Mouse (Mus musculus): ENCODE data around the gene Gm49387. TPM values are rescaled to one million over a fixed set of nuclear protein-coding genes. Genes with fewer than 3 reads are reported as not detected.

Gene Gm49387
- polyA plus RNA-seq, 1 experiment from 2014 or later: 2.8 TPM

DNA sequence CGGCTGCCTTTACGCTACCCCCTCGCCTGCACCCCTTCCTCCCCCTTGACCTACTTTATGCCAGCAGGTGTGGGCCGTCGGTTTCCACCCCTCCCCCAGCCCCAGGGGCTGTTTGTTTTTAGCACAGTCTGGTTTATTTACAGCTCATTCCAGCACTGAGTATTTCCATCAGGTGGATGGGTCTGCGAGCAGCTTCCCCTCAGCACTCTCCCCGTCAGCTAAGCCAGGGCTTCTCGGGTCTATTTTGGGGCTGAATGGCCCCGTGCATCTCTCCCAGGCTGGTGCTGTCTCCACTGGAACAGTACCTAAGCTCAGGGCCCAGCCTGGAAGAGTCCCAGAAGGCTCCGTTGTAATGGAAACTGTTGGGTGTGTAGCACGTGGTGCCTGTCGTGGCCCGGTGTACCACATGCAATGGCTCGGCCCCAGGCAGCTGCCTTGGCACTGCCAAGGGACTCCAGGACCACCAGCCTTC, 84.7 kb downstream of the Gm49387 start:
- H3K27me3 ChIP-seq (ENCODE audit: control insufficient read depth, insufficient read depth, low read length): no peaks in the 10 kb centered on the region
- H3K36me3 ChIP-seq (ENCODE audit: control insufficient read depth, insufficient read depth, low read length): no peaks in the 10 kb centered on the region
- H3K27ac ChIP-seq (ENCODE audit: low read length): no peak overlapping the region
- no peak for ATAC-seq (ENCODE audit: insufficient number of reproducible peaks, insufficient read depth, low FRiP score, low read depth)
- no peak overlapping the region for H3K4me2 ChIP-seq (replicated peaks; ENCODE audit: low read depth, low read length)
- no peak overlapping the region for H3K4me3 ChIP-seq (ENCODE audit: low read depth, low read length)
- H3K4me1 ChIP-seq (ENCODE audit: control insufficient read depth, insufficient read depth, low read length): peaks cover 10% of the 10 kb centered on the region; the same call in 1 of the 2 replicates
- 56% methylated on average over 14 of the region's 14 CpGs for WGBS
- H3K9ac ChIP-seq (replicated peaks; ENCODE audit: low read depth, low read length): no peak overlapping the region
- no peaks in the 10 kb centered on the region for H3K9me3 ChIP-seq (ENCODE audit: control insufficient read depth, low read depth, low read length)

DNA sequence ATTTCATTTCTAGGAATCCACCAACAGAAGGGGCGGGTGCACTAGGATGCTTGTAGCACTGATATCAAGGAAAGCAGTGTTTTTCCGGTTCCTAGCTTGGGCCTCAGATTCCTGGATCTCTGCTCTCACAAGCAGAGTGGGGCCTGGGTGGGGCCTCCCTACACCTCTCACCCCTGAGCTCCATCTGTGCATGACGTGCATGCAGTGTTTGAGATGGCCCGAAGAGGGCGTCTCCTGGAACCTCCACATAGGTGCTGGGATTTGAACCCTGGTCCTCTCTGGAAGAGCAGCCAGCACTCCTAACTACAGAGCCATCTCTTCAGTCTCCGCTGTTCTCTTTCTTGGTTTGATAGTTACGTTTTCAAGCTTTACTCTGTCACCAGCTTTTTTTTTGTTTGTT, 85.7 kb downstream of the Gm49387 start:
- WGBS: 86% methylated on average over 7 of the region's 7 CpGs
- Histone ChIP-seq H3K4me3 (ENCODE audit: low read depth, low read length) (no peak overlapping the region), H3K27ac (ENCODE audit: low read length) (no peak overlapping the region), H3K9ac (replicated peaks; ENCODE audit: low read depth, low read length) (no peak overlapping the region), H3K9me3 (ENCODE audit: control insufficient read depth, low read depth, low read length) (no peaks in the 10 kb centered on the region), H3K27me3 (ENCODE audit: control insufficient read depth, insufficient read depth, low read length) (no peaks in the 10 kb centered on the region), H3K4me1 (ENCODE audit: control insufficient read depth, insufficient read depth, low read length) (no peaks in the 10 kb centered on the region), H3K4me2 (replicated peaks; ENCODE audit: low read depth, low read length) (no peak overlapping the region), H3K36me3 (ENCODE audit: control insufficient read depth, insufficient read depth, low read length) (no peaks in the 10 kb centered on the region)
- no peak for ATAC-seq (ENCODE audit: insufficient number of reproducible peaks, insufficient read depth, low FRiP score, low read depth)

DNA sequence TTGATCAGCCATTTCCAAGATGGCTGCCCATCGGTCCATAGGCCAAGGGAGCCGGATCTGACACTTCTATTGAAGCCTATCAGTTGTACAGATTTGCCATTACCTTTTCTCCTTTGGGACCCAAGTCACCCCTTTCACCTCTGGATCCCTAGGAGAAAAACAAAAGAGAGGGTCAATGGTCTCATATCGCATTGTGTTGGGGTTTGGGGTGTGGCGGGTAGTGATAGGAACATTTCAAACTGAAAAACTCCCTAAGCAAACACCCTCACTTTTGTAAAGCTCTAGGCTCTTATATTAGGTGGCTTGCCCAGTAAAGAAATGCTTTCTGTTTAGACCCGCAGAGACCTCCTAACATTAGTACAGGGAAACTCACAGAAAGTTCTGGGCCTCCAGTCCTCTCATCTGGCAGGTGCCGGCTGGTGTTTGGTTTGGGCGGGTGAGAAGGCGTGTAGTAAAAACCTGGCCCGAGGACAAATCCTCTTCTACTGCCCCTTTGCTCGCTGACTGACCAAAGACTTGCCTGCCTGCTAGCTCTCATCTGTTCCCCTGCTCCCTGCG, 96.7 kb downstream of the Gm49387 start:
- no peak overlapping the region for H3K4me2 ChIP-seq (replicated peaks; ENCODE audit: low read depth, low read length)
- H3K9ac ChIP-seq (replicated peaks; ENCODE audit: low read depth, low read length): no peak overlapping the region
- ATAC-seq (ENCODE audit: insufficient number of reproducible peaks, insufficient read depth, low FRiP score, low read depth): peak; percentile 79
- H3K4me1 ChIP-seq (ENCODE audit: control insufficient read depth, insufficient read depth, low read length): no peaks in the 10 kb centered on the region
- 62% methylated on average over 11 of the region's 11 CpGs for WGBS
- H3K36me3 ChIP-seq (ENCODE audit: control insufficient read depth, insufficient read depth, low read length): no peaks in the 10 kb centered on the region
- H3K27me3 ChIP-seq (ENCODE audit: control insufficient read depth, insufficient read depth, low read length): no peaks in the 10 kb centered on the region
- H3K27ac ChIP-seq (ENCODE audit: low read length): peak overlapping the region; percentile 30; the same call in 1 of the 2 replicates
- no peak overlapping the region for H3K4me3 ChIP-seq (ENCODE audit: low read depth, low read length)
- no peaks in the 10 kb centered on the region for H3K9me3 ChIP-seq (ENCODE audit: control insufficient read depth, low read depth, low read length)

GRCm38 (mm10) chr14:31537298-31537697, 103.4 kb downstream of the Gm49387 start:
- no peak for ATAC-seq (ENCODE audit: insufficient number of reproducible peaks, insufficient read depth, low FRiP score, low read depth)
- no peak overlapping the region for H3K9ac ChIP-seq (replicated peaks; ENCODE audit: low read depth, low read length)
- H3K9me3 ChIP-seq (ENCODE audit: control insufficient read depth, low read depth, low read length): no peaks in the 10 kb centered on the region
- 79% methylated on average over 6 of the region's 6 CpGs for WGBS
- no peak overlapping the region for H3K4me3 ChIP-seq (ENCODE audit: low read depth, low read length)
- no peak overlapping the region for H3K27ac ChIP-seq (ENCODE audit: low read length)
- H3K4me1 ChIP-seq (ENCODE audit: control insufficient read depth, insufficient read depth, low read length): no peaks in the 10 kb centered on the region
- no peaks in the 10 kb centered on the region for H3K36me3 ChIP-seq (ENCODE audit: control insufficient read depth, insufficient read depth, low read length)
- H3K4me2 ChIP-seq (replicated peaks; ENCODE audit: low read depth, low read length): no peak overlapping the region
- H3K27me3 ChIP-seq (ENCODE audit: control insufficient read depth, insufficient read depth, low read length): no peaks in the 10 kb centered on the region

DNA sequence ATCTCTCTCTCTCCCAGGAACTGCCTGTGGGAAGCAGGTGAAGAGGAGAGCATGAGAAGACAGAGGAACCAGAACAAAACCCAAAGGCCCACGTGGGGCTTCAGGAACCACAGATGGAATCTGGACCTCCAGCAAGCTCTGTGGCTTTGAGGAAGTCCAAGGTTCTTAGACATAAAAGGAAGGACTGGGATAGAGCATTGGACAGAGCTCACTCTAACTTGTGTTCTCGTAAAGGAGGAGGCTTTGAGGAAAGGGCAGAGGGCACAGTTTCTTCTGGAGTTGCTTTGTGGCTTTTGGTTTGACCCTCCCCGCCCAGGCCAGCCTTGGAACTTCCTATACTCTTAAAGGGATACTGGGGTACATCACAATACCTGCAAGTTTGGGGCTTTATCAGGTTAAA, 108.0 kb downstream of the Gm49387 start:
- Histone ChIP-seq H3K27me3 (ENCODE audit: control insufficient read depth, insufficient read depth, low read length) (no peaks in the 10 kb centered on the region), H3K4me1 (ENCODE audit: control insufficient read depth, insufficient read depth, low read length) (no peaks in the 10 kb centered on the region), H3K27ac (ENCODE audit: low read length) (no peak overlapping the region), H3K36me3 (ENCODE audit: control insufficient read depth, insufficient read depth, low read length) (no peaks in the 10 kb centered on the region), H3K4me2 (replicated peaks; ENCODE audit: low read depth, low read length) (no peak overlapping the region), H3K4me3 (ENCODE audit: low read depth, low read length) (no peak overlapping the region), H3K9ac (replicated peaks; ENCODE audit: low read depth, low read length) (no peak overlapping the region), H3K9me3 (ENCODE audit: control insufficient read depth, low read depth, low read length) (no peaks in the 10 kb centered on the region)
- no peak for ATAC-seq (ENCODE audit: insufficient number of reproducible peaks, insufficient read depth, low FRiP score, low read depth)
- 67% methylated on average over 3 of the region's 3 CpGs for WGBS

DNA sequence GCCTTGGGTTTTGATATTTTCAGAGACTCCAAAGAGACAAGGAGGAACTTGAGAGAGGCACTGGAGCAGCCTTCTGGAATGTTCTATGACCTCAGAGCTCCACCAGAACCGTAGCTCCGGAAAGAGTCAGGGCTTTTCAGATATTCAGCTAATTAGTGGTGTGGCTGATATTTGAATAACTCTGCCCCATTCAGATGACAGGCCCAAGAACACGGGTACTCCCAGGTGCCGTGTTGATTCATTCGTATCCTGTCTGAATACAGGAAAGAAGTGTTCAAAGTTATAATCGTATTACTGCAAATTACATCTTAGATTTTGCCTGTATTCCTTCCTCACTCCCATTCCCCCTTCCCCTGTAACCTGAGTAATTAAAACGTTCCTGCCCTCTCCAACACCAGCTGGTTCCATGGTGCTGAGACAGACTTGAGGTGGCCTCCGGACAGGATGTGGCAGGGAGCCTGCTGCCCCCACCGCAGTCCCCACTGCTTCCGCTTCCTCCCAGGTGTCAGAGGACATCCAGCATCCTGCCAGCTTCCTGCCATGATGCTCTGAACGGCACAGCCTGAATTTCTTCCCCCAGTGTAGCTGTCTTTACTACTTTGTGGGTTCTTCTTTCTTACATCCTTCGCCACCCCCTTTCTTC, 109.1 kb downstream of the Gm49387 start:
- Histone ChIP-seq H3K4me2 (replicated peaks; ENCODE audit: low read depth, low read length) (no peak overlapping the region), H3K27ac (ENCODE audit: low read length) (no peak overlapping the region; the same call in 1 of the 2 replicates), H3K9me3 (ENCODE audit: control insufficient read depth, low read depth, low read length) (no peaks in the 10 kb centered on the region), H3K36me3 (ENCODE audit: control insufficient read depth, insufficient read depth, low read length) (no peaks in the 10 kb centered on the region), H3K9ac (replicated peaks; ENCODE audit: low read depth, low read length) (no peak overlapping the region), H3K4me3 (ENCODE audit: low read depth, low read length) (no peak overlapping the region), H3K27me3 (ENCODE audit: control insufficient read depth, insufficient read depth, low read length) (no peaks in the 10 kb centered on the region), H3K4me1 (ENCODE audit: control insufficient read depth, insufficient read depth, low read length) (no peaks in the 10 kb centered on the region)
- 47% methylated on average over 12 of the region's 12 CpGs for WGBS
- ATAC-seq (ENCODE audit: insufficient number of reproducible peaks, insufficient read depth, low FRiP score, low read depth): no peak

DNA sequence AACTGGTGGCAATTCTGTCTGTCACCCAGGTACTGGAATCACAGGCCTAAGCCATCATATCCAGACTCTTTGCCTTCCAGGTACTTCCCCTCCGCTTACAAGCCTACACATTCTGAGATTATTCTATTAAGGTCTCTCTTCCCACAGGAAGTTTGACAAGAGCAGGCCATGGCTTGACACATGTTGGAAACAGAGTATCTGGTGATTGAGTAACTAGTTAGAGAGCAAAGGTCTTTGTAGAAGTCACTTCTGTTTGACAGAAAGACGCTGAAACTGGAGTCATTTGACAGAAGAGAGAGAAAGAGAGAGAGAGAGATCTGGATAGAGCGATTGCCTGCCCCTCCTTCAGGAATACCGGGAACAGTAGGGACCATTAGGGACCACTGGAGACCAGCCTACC, 109.8 kb downstream of the Gm49387 start:
- 70% methylated on average over 4 of the region's 4 CpGs for WGBS
- Histone ChIP-seq H3K4me2 (replicated peaks; ENCODE audit: low read depth, low read length) (no peak overlapping the region), H3K9me3 (ENCODE audit: control insufficient read depth, low read depth, low read length) (no peaks in the 10 kb centered on the region), H3K27me3 (ENCODE audit: control insufficient read depth, insufficient read depth, low read length) (no peaks in the 10 kb centered on the region), H3K4me1 (ENCODE audit: control insufficient read depth, insufficient read depth, low read length) (no peaks in the 10 kb centered on the region), H3K4me3 (ENCODE audit: low read depth, low read length) (no peak overlapping the region), H3K9ac (replicated peaks; ENCODE audit: low read depth, low read length) (no peak overlapping the region), H3K36me3 (ENCODE audit: control insufficient read depth, insufficient read depth, low read length) (no peaks in the 10 kb centered on the region), H3K27ac (ENCODE audit: low read length) (no peak overlapping the region)
- ATAC-seq (ENCODE audit: insufficient number of reproducible peaks, insufficient read depth, low FRiP score, low read depth): no peak

DNA sequence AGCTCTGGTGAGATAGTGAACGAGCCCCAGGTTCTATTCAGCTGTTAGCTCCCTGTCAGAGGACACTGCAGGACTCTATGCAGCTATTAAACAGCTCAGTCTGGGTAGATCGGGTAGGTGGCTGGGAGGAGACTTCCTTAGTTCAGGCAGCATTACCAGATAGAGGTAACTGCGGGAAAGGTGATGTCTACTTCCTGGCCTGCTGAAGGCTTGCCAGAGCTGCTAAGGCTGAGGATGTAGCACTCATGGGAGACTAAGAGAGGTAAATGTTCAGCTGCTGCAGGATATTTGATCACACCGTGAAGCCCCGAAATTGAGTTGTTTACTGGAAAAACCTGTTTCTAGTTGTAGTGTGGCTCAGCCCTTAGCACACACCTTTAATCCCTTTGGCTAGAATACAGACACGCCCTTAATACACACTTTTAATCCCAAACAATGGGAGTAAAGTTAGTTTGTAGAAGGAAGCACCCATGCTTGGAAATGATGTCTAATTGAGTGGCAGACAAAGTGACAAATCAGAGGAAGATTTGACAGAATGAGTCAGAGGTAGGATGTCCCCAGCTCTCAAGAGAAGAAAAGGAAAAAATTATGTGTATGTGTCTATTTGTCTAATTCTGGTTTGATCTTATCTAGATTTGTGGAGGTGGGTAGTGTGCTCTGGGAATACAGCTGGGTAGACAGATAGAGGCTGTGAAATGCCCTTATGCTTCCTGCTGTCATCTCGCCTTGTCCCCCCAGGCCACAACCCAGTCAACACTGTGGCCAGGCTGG, 115.5 kb downstream of the Gm49387 start:
- no peaks in the 10 kb centered on the region for H3K27me3 ChIP-seq (ENCODE audit: control insufficient read depth, insufficient read depth, low read length)
- ATAC-seq (ENCODE audit: insufficient number of reproducible peaks, insufficient read depth, low FRiP score, low read depth): no peak
- H3K9ac ChIP-seq (replicated peaks; ENCODE audit: low read depth, low read length): no peak overlapping the region
- no peaks in the 10 kb centered on the region for H3K36me3 ChIP-seq (ENCODE audit: control insufficient read depth, insufficient read depth, low read length)
- H3K4me3 ChIP-seq (ENCODE audit: low read depth, low read length): no peak overlapping the region
- 78% methylated on average over 7 of the region's 7 CpGs for WGBS
- no peak overlapping the region for H3K4me2 ChIP-seq (replicated peaks; ENCODE audit: low read depth, low read length)
- H3K27ac ChIP-seq (ENCODE audit: low read length): no peak overlapping the region
- no peaks in the 10 kb centered on the region for H3K9me3 ChIP-seq (ENCODE audit: control insufficient read depth, low read depth, low read length)
- no peaks in the 10 kb centered on the region for H3K4me1 ChIP-seq (ENCODE audit: control insufficient read depth, insufficient read depth, low read length)
